12 mouse cellular contexts compared by ENCODE assay signal in the genomic region with DNA sequence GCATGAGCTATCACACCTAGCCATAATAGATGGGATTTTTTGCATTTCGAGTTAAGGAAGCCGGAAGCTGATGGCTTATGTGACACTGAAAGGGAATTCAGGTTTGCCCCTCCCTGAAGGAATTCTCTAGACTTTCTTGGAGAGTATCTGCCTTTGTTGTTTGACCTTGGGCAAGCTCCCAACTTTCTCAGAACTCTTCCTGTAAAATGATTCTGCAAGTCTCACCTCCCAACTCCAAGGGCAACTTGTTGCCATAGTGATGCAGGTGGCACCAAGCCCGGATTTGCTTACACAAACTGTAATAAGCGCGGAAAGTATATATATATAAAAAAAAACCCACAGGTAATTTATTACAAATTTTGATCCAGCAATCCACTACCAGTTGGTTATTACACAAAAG. TPM values are rescaled to one million over a fixed set of nuclear protein-coding genes. Genes with fewer than 3 reads are reported as not detected.
DNase-seq lines count a peak whose midpoint lies in the region; ATAC-seq lines count a peak whose summit lies in the region.
"Had no signal": no experiment of that assay in that cellular context is flagged by ENCODE, and none has a peak within 500 bp of the region (broad histone marks: within the 10 kb centered on the region; RNA-seq: fewer than 3 reads in every experiment).

No protein-coding gene starts in this region.

- no peaks in the 10 kb centered on the region for H3K27me3 ChIP-seq in kidney, embryonic 15.5 days
- H3K27me3 ChIP-seq: limb, embryonic 12.5 days had no signal

- no peaks in the 10 kb centered on the region for H3K36me3 ChIP-seq in kidney, embryonic 15.5 days
- H3K36me3 ChIP-seq: limb, embryonic 12.5 days had no signal

- H3K4me3 ChIP-seq in kidney, embryonic 15.5 days (replicated peaks) = no peak overlapping the region
- H3K4me3 ChIP-seq: layer of hippocampus, adult 2 months; limb, embryonic 12.5 days had no signal

- no peak for ATAC-seq in kidney, embryonic 15.5 days (replicated peaks; ENCODE audit: low FRiP score)
- ATAC-seq in activated CD4-positive, CD25-positive, alpha-beta regulatory T cell, adult 4 months = no peak

- H3K9me3 ChIP-seq in kidney, embryonic 15.5 days (replicated peaks) = no peaks in the 10 kb centered on the region
- H3K9me3 ChIP-seq: limb, embryonic 12.5 days had no signal

- peak; percentile 70 for DNase-seq in kidney, adult 11 months
- DNase-seq in adrenal gland, postnatal 14 days = peak; percentile 76
- peak; percentile 58 to 73 for DNase-seq in kidney, postnatal 4 days
- DNase-seq in ovary, postnatal 10 days (ENCODE audit: low spot score) = peak; percentile 33
- DNase-seq in yolk sac, embryonic 10.5 days (ENCODE audit: low spot score) = no peak
- DNase-seq in frontal cortex, postnatal 14 days (ENCODE audit: low spot score in 2 of 2) = no peak
- DNase-seq: gastrocnemius, postnatal 14 days had no signal

- no peak overlapping the region for H3K27ac ChIP-seq in kidney, embryonic 15.5 days
- H3K27ac ChIP-seq: layer of hippocampus, adult 2 months; limb, embryonic 12.5 days had no signal

- no peak overlapping the region for H3K4me2 ChIP-seq in kidney, embryonic 15.5 days
- H3K4me2 ChIP-seq: limb, embryonic 12.5 days had no signal

- H3K4me1 ChIP-seq in kidney, embryonic 15.5 days = peaks cover 16% of the 10 kb centered on the region

- 78% methylated on average over 5 of the region's 5 CpGs for WGBS in kidney, embryonic 15.5 days

- no peak overlapping the region for H3K9ac ChIP-seq in kidney, embryonic 15.5 days
- H3K9ac ChIP-seq: limb, embryonic 12.5 days had no signal

RNA-seq across cellular contexts. Expression of a gene that starts 29.2 kb away (rescaled TPM):
- 0.90 and 1.5 TPM in 2 replicates for polyA plus RNA-seq in kidney, embryonic 15.5 days (2015; fragmentation: Nextera tagmentation; extraction: Ambion mirVana)
- 1.5 and 7.5 TPM in 2 replicates for total RNA-seq in adrenal gland, postnatal 14 days (2021)
- 100 to 1,000 TPM; 153 to 156 TPM for polyA plus RNA-seq in activated CD4-positive, CD25-positive, alpha-beta regulatory T cell, adult 4 months (2017; shearing (Covaris generic))
- polyA plus RNA-seq: neural tube, embryonic 11.5 days had no signal

RNA-seq across cellular contexts. Expression of a gene that starts 58.3 kb away (rescaled TPM):
- 118 and 136 TPM in 2 replicates for polyA plus RNA-seq in kidney, embryonic 15.5 days (2015; fragmentation: Nextera tagmentation; extraction: Ambion mirVana)
- total RNA-seq in adrenal gland, postnatal 14 days (2021) = 460 and 483 TPM in 2 replicates
- polyA plus RNA-seq in activated CD4-positive, CD25-positive, alpha-beta regulatory T cell, adult 4 months (2017; shearing (Covaris generic)) = 100 to 1,000 TPM in 1 of 2 experiments, 10 to 100 TPM in 1; 99.4 to 158 TPM

Comparison
In these comparisons a context has a peak if more than half of its experiments do, and no peak if none do; other contexts are left out.
1. DNase-seq: peak in kidney, adult 11 months (single experiment), adrenal gland, postnatal 14 days (single experiment), kidney, postnatal 4 days (2 of 2) and ovary, postnatal 10 days (single experiment); none in yolk sac, embryonic 10.5 days (single experiment) and frontal cortex, postnatal 14 days (0 of 2).
2. RNA of a gene that starts 29.2 kb away (polyA plus RNA-seq): 153 to 156 TPM in activated CD4-positive, CD25-positive, alpha-beta regulatory T cell, adult 4 months; 0.90 to 1.5 TPM in kidney, embryonic 15.5 days; every median in the first group is over 10 times any median in the second.